Mouse (Mus musculus) A20 (cell line): ENCODE data around the gene Ptprb.

Source experiments
- DNase-seq: peaks from one replicate; pipeline ENCODE4 v3.0.0-alpha.2; 2011; ENCODE audit warnings: low read depth, low spot score

Gene Ptprb

GRCm38 (mm10) chr10:116422551-116422950 lies 147.2 kb downstream of the Ptprb start:
- DNase-seq: no peak

DNA sequence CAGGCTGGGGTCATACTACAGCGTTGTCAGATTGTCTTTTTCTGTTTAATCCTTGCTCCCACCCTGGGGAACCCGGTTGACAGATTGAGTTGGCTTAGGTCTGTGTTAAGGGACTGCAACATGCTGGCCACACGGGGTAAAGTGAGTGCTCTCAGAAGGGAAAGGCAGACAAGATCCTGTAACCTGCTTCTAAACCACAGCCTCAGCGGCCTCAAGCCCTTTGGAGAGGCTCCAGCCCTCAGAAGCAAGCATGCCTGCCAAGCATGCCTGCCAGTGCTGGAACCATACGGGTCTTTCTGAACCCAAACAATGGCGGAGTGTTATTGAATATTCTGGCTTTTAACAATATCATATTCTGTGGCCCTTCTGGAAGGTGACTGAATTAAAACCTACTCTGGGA lies 149.6 kb downstream of the Ptprb start:
- DNase-seq: no peak

DNA sequence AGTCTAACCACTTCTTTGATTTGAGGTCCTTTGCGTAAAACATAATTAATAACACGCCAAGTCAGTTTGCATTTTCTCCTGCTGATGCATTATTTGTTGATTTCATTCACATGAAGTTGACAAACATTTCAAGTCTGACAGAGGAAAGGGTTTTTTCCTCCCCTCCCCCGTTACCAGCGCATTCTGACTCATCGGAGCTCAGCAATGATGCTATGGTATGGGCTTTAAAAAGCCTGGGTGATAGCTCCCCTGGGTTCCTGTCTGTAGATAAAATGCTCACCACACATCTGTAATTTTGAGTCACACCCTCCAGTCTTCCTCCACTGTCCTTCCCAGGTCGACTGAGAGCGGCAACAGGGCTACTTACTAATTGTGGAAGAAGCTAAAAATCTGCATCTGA lies 150.9 kb downstream of the Ptprb start:
- DNase-seq: no peak

DNA sequence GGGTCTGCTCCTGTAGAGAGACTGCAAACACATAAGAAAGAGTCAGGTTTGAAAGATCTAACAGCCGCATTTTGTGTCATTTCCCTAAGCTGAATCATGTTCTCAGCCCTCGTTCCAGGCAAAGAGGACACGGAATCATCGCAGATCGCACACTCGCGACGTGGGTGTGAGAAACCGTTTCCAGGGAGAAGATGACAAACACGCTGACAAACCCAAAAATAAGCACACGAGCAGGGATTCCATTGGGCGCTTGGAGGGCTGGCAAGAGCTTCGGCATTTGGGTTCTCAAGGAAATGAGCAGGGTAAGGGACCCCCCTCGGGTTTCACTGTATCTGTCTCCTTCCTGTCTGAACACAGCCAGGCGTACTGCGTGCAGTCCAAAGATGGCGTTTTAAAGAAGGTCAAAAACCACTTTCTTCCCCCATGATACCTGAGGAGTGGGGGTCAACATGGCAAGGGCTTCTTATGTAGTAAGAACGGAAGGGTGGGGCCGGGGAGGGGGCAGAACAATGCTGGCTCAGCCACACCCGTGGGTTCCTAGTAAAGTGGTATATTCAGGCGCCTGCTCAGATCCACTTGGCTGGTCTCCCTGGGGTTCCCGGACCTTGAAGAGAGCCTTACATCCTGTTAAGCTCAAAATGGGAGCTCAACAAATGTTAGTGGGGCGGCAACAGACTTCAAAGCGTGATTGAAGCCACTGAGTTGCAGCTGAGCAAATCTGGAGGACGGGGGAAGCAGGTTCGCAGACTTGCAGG lies 152.9 kb downstream of the Ptprb start:
- DNase-seq: no peak

GRCm38 (mm10) chr10:116432421-116432820 lies 157.1 kb downstream of the Ptprb start:
- no peak for DNase-seq

- DNase-seq: no peak
These were observed 160.1 kb downstream of the Ptprb start for GRCm38 (mm10) chr10:116435455-116435854.
